Mouse (Mus musculus) sigmoid colon, adult 10 weeks (tissue): ENCODE measurements around the gene Hhipl1. TPM values are rescaled to one million over a fixed set of nuclear protein-coding genes. Genes with fewer than 3 reads are reported as not detected.

Experiments used
- polyA plus RNA-seq: library from polyadenylated mRNA; stranded (reverse); fragments of 350-450 nt; fragmentation: Illumina TruSeq; extraction: RNeasy Lipid Tissue Mini Kit (QIAGEN cat#74804); gene quantifications from one replicate; pipeline ENCODE4 v1.2.3, GENCODE M21; 2014; ENCODE audit warnings: low read depth, low replicate concordance

Hhipl1 gene
- 0.19 TPM for polyA plus RNA-seq

GRCm38 (mm10) chr12:108305812-108306794 is at the start of gene Hhipl1:
Gene Hhipl1 (plus strand): TSS chr12:108306270.

GRCm38 (mm10) chr12:108274661-108275507 is 31.2 kb upstream of the Hhipl1 start, which contains the start of gene Ccdc85c:
Gene Ccdc85c (minus strand): TSS chr12:108275425.

GRCm38 (mm10) chr12:108333895-108334445 is 27.9 kb downstream of the Hhipl1 start, which contains the start of gene Cyp46a1:
Gene Cyp46a1 (plus strand): TSS chr12:108334381.

GRCm38 (mm10) chr12:108370596-108371428 is 64.7 kb downstream of the Hhipl1 start, which contains the start of gene Eml1:
Gene Eml1 (plus strand): TSS chr12:108370957.

Other genes starting within 250 kb of the Hhipl1 start
- 177 TPM for gene Setd3, start 127.0 kb upstream of the Hhipl1 start, polyA plus RNA-seq
- 35.0 TPM for gene Ccnk, start 126.7 kb upstream of the Hhipl1 start, polyA plus RNA-seq
- 2.5 TPM for gene Ccdc85c, start 30.8 kb upstream of the Hhipl1 start, polyA plus RNA-seq
- gene Cyp46a1, start 28.1 kb downstream of the Hhipl1 start, polyA plus RNA-seq, result not detected
- 31.6 TPM for gene Eml1, start 64.7 kb downstream of the Hhipl1 start, polyA plus RNA-seq
- 26.5 TPM for gene Evl, start 248.4 kb downstream of the Hhipl1 start, polyA plus RNA-seq